Mouse (Mus musculus) brain, adult 2 months (tissue): Measurements from ENCODE around the gene Galnt15.
"Not testable (repeated sequence)": the region's sequence is repeated elsewhere in the genome, so short reads cannot be mapped to it uniquely, and the experiment has no call there.

Source experiments
- DNase-seq: peaks from one replicate; pipeline ENCODE4 v3.0.0; 2011; ENCODE audit warnings: low read depth, low spot score

Galnt15 gene

DNA sequence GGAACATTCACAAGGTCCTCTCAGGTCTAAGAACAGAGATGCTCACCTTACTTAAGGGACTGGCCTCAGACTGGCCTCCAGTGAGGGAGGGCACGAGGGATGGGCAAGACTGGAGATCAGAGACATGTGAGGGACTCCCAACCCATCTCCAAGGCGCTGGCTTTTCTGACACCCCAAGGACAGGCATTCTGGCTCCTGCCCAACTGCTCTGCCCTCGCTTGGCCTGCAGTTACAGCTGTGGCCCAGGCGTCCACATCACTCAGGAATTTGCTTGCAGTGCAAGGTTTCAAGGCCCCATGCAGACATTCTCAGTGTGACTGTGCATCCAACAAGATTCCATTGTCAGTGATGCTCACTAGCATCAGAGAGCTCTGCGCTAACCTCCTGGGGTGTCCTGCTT lies 7.7 kb downstream of the Galnt15 start:
- no peak for DNase-seq

DNA sequence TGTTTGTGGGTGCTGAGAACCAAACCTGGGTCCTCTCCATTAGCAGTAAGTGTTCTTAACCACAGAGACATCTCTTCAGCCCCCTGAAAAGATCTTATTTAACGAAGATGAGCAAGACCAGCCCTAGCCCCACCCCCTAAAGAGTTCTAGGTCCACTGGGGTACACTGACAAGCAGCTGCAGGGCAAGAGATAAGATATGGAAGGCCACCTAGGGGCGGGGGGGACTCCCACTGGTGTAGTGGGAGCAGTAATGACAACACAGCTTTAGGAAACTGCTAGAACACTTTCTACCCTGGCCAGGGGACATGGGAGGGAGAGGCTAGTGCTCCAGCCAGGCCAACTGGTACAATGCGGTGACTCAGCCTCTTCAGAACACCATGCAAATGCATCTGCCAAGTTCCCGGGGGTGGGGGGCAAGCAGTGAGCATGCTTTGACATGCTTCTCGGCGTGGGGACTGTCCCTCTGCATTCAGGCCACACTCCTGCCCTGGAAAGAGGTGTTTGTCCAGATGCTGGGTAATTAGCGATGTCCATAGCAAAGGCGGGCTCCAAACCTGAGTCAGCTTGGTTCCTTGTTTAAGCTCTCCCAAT lies 9.0 kb downstream of the Galnt15 start:
- peak; percentile 41 for DNase-seq

DNA sequence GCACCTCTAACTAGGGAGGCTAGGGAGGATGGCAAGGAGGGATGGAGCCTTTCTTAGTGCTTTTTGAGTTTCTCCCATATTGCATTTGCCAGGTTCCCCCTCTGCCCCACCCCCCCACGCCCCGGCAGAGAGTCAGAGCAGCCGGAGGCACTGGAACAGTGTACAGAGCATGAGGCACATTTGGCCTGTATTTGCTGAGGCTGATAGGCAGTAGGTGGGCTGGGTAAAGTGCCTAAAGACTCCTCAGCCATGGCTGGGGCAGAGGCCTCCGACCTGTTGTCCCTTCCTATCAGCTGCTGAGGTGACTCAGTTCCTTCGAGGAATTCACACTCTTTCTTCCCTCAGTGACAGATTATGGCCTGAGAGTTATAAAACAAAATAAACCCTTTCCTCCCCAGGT lies 13.3 kb downstream of the Galnt15 start:
- no peak for DNase-seq

DNA sequence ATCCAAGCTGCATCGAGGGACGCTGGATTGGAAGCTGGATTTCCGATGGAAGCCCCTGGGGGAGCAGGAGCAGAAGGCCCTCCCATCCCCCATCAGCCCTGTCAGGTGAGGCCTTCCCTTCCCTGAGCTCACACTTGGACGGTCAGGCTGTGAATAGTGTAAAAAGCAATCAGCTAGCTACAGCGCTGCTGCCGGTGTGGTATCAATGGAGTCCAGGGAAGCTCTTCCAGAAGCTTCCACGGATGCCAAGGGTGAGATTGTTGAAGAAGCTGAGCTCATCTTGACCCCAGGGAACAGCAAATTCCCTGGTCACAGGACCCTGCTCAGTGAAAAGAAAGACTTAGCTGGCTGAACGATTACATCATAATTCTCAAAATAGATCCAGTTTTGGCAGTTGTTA lies 17.6 kb downstream of the Galnt15 start:
- no peak for DNase-seq

DNA sequence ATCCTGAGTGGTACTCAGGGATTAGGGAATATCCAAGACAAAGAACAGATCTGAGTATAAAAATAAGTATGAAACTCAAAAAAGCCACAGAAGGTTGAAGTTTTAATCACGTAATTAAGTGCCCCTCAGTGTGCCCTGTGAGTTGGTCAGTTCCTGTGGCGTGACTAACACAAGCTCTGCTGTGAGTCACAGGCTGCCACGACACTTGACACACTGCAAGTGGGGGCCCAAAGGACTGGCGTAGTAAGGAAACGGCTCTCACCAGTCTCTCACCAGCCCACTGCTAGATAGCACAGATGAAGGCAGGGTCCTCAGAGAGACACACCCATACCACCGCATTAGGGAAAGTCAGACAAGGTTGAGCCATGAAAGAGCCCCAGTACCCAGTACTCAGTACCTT lies 21.4 kb downstream of the Galnt15 start:
- no peak for DNase-seq

DNA sequence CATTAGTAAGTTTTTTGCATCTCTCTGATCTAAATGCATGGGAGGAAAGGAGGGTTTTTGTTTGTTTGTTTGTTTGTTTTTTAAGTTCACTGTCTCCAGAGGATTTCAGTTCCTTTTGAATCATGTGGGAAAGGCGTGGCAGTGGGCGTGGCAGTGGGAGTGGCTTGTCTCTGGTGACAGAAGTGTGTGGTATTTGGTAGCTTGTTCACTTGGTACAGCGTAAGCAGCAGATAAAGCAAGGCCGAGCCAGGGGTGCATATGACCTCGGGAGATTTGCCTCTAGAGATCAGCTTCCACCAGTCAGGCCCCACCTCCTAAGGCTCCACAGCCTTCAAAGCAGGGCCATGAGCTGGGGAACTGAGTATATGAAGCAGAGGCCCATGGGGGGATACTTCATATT lies 25.1 kb downstream of the Galnt15 start:
- no peak for DNase-seq

DNA sequence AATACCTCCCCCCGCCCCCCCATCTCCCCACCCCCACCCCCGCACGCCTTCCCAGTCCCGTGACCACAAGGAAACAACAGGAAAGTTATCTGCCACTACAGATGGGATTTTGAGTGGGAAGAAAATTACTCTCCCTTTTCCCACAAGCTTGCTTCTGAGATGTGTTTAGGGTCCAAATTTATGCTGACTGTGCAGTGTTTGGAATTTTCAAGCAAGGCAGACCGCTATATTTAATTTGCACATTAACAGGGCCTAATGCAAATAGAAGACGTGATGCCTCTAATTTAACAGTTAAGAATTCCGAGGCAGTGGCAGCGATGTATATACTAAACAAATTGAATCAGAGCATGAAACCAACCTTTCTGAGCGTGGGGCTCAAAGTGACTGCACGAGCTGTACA lies 26.0 kb downstream of the Galnt15 start:
- DNase-seq, result no peak

DNA sequence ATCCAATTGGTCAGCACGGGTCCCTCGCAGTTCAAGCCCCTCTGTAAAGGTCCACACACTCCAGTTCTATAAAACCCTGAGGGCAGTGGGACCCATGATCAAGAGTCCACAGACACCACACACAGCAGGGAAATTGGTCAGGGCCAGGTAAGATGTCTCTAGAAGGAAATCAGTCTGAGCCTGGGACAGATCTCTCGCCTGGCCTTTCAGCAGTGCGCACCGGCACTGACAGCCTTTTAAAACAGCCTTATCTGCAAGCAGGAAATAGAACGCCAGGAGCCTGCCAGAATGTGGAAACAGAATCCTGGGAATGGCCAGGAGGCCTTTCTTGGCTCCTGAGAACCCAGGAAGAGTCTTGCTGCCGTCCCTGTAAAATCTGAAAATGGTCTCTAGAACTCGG lies 27.0 kb downstream of the Galnt15 start:
- DNase-seq, result no peak

DNA sequence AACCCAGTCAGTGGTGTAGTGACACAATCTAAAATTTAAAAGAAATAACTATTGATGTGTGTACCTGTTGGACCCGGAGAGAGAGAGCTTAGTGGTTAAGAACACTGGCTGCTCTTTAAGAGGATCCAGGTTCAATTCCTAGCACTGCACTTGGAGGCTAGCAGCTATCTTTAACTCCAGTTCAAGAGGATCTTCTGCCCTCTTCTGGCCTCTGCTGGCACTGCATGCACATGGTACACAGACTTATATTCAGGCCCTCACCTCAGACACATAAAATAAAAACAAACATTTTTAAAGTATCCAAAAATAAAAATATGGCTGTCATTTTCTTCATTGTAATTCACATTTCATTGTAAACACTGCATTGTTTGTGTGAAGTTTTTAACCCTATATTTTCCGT lies 27.9 kb downstream of the Galnt15 start:
- DNase-seq, result no peak

DNA sequence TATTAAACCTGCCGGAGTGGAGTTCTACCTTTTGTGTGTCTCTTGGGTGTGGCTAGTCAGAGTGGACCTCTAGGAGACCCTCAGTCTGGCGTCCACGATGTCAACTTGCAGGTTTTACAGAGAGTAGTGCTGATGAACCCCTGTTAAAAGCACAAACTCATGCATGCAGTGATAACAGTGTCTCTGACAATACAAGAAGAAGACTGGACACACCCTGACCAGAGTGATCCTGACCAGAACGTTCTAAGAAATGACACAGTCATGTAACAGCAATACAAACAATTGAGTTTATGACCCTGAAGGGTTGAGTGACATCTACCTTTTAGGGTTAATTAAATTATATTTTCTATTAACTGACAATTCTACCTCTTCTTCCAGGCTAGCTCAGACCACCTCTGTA lies 28.9 kb downstream of the Galnt15 start:
- no peak for DNase-seq

DNA sequence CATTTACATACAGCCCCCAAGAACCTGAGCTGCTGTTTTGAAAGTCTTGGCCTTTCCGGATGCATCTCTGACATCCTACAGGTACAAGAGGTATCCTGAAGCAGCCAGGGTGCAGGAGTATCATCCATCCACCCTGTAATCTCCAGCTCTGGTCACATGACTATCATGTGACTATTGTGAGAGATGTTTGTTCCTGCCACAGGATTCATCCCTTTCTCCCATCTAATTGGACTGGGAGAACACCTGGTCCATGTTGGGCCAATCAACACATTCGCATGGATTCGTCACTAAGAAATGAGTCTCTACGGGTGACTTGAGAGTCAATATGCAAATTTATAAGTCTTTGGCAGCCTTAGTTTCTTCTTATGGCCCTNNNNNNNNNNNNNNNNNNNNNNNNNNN lies 32.6 kb downstream of the Galnt15 start:
- DNase-seq, result no peak

DNA sequence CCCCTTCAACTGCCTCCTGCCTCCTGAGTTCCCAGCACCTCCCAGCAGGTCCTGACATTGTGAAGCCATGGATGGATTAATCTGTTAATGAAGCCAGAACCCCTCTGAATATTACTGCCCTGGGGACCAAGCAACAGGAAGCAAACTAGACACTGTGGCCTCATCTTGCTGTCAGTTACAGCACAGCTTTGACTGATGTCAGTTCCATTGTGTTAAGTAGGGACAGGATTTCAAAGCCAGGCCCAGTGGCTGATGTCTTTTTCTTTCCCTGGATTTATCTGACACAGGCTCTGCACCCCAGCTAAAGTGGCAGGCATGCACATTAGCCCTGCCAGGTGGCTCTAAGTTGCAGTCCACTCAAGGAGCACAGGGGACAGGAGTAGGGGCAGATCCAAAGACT lies 44.0 kb downstream of the Galnt15 start:
- no peak for DNase-seq

DNA sequence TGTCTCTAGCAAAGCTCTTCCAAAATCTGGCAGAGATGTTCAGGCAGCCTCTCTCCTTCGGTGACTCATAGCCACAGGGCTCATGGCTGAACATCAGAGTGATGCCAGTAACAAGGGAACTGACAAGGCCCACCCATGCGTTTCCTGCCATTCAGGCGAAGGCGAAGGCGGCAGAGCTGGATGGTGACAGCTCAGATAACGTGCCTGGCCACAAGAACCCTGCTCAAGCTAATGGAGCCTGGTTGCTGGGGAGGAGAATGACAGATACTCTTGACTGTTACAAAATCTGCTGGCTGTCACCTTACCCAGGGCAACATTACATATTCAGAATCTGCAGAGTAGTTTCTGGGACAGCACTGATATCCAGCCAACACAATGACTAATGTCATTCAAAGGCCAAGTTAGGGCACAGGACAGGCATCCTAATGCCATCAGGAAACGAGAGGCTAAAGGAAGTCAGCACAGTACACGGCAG lies 44.5 kb downstream of the Galnt15 start:
- DNase-seq, result peak; percentile 91

DNA sequence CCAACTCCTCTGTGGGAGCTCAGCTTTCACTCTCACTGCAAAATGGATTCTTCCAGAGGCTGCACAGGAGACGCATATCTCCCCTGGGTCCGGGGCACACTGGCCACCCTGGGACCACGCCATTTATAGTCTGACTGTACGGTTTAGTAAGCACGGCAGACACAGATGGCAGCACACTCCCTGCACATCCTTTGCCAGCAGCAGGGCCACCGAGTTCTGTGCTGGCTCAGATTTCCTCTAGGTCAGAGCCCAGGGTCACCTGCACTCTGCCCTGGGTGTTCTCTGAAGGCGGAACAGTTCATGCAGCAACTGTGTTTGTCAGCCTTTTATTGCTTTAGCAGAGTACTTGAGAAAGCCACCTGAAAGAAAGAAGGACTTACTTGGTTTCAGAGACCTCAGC lies 45.1 kb downstream of the Galnt15 start:
- peak; percentile 22 for DNase-seq

DNA sequence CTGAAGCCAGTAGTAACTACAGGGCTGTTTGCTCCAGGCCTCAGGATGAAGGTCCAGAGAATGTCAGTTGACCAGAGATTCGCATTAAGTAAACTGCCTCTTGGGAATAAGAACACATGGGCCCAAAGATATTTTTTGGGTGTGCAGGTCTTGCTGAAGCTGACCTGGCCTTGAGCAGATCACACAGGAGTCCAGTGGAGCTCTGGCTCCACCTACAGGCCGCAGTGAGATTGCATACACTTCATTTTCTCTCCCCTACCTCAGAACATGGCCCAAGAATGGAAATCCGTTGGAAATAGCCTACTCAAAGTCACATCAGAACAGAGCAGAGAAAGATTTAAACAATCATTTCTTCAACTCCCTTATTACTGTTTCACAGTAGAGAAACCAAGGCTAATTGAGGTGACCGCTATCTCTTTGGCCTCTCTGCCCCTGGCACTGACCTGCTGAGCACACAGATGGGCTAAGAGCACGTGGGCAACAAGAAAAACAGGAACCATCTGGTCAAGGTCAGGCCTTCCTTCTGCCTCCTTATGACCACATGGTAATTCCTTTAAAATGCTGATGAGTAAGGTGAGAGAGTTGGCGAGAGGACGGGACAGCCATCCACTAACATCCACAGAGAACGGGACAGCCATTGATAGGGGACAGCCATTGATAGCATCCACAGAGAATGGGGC lies 48.2 kb downstream of the Galnt15 start:
- peak; percentile 90 for DNase-seq

DNA sequence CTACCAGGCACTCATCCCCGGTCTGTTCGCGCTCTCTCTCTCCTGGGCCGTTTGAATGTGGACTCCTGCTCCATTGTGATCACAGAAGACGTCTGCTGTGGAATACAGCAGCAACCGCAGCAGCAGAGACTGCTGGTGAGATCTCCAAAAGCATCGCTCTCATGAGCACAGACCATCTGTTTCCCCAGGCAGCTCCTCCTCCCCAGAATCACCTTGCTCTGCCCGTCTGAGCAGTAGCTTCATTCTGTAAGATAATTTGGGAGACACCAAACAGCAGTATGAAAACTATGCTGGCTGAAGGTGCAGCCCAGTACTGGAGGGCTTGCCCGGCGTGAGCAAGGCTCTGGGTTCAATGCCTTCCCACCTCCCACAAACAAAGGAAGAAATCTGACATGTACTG lies 52.2 kb downstream of the Galnt15 start:
- peak; percentile 60 for DNase-seq

DNA sequence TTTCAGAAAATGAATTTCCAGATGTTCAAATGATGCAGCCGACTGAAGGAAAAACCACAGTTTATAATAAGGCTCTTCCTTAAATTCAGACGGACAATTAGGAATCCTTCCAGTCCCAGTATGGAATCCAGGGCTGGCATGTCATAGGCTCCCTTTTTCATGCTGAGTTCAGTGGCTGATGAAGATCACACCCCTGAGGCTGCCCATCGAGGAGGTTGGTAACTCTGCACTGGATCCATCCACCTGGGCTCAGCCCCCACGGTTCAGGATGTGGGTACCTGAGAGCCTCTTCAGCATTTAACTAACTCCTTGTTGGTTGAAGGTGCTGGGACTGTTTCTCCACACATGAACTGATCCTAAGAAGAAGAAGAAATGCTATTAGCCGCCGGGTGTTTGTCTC lies 54.1 kb downstream of the Galnt15 start:
- no peak for DNase-seq

DNA sequence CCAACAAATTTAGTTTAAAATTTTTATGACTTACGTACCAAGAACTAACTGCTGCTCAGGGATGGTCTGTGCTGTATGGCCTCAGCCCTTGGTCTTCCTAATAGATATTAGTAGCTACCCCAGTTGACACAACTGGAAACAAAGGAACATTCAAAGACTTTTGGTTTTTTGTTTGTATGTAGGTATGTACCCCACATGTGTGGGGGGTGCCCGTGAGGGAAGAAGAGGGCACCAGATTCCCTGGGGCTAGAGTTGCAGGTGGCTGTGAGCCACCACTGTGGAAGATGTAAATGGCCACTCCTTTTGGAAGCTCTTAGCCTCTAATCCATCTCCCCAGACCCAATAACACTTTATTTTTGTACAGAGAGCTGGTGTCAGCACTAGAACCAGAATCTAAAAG lies 54.7 kb downstream of the Galnt15 start:
- DNase-seq, result no peak

DNA sequence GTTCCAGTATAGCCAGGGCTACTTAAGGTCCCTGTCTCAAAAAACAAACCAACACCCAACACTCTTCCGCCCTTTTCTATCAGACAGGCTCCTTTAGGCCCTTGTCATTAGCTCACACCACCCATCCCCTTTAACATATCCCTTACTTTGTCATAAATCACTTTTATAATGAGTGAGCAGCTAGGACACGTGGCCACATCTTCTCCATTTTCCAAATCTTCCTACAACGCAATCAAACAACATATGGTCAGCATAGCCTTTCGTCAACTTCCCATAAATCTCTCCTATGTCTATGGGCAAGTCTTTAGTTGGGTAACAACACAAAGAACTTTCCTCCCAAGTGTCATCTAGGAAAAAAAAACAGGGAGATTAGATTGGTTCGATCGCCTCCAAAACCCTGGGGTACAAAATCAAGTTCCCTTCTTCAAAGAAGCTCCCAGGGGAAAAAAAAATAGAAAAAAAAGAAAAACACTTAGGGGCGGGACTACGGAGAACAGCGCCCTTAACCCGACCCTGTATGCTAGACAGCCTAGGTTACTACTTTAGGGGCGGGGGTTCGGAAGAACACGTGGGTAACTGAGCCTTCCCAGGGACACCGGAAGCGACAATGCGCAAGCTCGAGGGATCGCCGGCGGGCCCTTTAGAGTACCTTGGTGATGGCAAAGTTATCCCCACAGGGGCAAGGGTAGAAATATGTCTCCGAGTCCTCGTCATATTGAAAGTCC lies 56.1 kb downstream of the Galnt15 start, which contains the start of gene Oxnad1:
TSS of gene Oxnad1 (plus strand) at position 614 of the 725 bp plus-strand sequence.
- DNase-seq, result peak; percentile 95

DNA sequence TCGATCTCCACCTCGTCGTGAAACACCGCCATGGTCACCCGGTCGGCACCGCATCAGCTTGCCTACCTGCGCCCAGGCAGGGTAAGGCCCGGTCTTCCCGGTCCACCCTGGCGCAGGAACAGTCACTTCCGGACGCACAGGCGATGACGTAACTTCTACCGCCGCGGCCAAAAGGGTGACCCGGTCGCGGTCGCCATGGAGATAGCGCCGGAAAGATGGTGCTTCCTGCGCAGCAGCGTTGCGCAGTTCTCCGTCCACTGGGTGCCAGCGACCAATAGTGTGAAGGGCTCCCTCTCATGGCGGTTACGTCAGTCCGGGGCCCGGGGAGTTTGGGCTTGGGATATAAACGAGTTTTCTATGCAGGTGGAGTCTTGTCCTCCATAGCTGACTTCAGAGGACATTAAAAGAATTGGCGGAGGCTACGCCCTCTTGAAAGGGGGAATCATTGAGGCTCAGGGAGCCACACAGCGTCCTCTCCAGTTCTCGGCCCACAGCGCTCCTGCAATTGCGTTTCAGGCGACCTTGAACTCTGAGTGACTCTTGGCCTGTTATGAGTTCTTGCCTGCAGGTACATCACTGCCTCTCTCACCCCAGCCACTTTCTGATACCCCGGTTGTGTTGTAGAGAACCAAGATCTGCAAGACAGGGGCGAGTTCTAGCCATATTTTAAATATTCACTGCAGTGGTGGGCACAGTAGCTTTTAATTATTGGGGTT lies 56.9 kb downstream of the Galnt15 start, which contains the start of gene Dph3:
TSS of gene Dph3 (minus strand) at position 244 of the 716 bp plus-strand sequence.
- peak; percentile 99 for DNase-seq

DNA sequence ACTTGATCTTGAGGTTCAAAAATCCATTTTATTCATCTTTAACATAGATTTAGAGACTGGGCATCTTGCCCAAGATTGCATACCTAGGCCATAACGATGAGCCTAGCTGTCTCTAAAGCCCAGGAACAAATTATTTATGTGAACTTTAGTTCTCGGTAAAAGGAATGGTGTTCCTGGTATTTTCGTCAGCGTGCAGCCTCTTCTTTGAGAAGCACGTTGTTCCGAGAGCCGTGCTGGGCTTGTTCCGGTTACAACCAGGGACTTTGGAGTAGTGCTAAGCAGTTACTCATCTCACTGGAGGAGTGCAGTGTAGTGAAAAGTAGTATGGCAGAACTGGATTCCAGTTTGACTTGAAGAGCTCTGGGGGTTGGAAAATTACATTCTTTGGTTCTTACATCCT lies 57.4 kb downstream of the Galnt15 start:
- peak; percentile 48 for DNase-seq

DNA sequence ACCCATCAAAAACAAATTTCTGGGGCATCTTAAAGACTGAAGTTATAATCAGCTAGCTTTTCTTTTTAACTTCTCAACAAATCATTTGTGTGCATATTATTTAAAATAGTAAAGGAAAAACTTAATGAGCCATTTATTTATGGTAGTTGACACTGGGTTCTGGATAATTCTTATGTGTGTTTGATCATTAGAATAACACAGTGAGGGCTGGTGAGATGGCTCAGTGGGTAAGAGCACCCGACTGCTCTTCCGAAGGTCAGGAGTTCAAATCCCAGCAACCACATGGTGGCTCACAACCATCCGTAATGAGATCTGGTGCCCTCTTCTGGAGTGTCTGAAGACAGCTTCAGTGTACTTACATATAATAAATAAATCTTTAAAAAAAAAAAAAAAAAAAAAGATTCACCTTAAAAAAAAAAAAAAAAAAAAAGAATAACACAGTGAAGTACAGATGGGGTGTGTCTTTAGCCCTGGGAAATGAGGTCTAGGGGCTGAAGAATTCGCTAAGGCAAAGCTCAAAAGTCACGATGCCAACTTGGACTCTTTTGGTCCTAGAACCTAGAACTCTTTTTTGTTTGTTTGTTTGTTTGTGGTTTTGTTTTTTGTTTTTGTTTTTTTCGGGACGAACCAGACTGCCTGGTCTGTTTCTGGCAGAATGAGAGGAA lies 58.9 kb downstream of the Galnt15 start:
- DNase-seq, result not testable (repeated sequence)
